Mouse (Mus musculus) 3T3-L1 (cell line): ENCODE measurements around the gene Vmn2r3.
"Not testable (repeated sequence)": the region's sequence is repeated elsewhere in the genome, so short reads cannot be mapped to it uniquely, and the experiment has no call there.

Experiments
- DNase-seq: peaks from one replicate; pipeline ENCODE4 v3.0.0-alpha.2; 2015; ENCODE audit warnings: low read depth, low spot score

The Vmn2r3 gene

DNA sequence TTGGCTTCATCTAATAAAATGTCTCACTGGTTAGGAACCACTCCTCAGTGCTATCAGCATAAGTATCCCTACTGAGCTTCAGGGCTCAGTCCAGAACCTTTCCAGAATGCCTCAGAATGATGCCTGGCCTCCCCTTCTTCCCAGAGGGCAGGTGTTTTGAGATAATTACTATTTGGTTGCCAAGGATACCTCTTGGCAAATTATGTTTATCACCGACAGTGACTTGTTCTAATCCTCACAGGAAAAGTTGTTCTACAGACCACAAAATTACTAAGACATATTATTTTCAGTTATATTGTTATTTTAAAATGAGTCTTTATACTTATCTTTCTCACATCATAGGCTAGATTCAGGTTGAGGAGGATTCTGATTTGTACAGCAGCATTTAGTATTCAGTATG, at the start of gene Vmn2r3:
Gene Vmn2r3, minus strand, starts transcription at position 101 of the 400 bp plus-strand sequence.
- DNase-seq = no peak

DNA sequence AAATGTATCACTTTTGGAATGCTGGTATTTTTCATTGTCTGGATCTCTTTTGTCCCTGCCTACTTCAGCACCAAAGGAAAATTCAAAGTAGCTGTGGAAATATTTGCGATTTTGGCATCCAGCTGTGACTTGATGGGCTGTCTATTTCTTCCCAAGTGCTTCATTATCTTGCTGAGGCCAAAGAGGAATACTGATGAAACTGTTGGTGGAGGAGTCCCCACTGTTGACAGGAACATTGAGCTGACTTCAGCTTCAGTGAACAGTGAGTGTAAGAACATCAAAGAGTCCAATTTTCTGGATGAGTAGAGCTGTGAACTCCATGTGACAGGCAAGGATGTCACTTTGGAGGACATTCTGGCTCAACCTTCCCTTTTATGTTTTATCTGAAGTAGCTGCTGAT, 43.0 kb upstream of the Vmn2r3 start:
- no peak for DNase-seq

DNA sequence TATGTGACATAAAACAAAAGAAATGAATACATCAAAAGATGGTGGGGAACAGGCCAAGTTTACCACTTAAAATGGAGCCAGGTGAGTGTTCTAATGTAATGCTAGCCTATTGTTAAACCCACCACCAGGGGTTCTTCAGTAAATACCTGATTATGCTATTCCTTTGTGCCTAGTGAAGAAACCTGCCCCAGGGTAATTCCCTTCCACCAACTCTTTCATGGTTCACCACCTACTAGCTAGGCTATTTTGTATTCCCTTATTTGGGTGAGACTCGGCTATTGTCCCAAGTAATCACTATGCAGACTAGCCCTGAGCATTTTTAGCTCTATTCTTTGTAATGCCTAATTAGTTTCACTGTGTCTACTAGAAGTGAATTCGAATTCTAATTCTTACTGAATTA, 32.3 kb upstream of the Vmn2r3 start:
- no peak for DNase-seq

DNA sequence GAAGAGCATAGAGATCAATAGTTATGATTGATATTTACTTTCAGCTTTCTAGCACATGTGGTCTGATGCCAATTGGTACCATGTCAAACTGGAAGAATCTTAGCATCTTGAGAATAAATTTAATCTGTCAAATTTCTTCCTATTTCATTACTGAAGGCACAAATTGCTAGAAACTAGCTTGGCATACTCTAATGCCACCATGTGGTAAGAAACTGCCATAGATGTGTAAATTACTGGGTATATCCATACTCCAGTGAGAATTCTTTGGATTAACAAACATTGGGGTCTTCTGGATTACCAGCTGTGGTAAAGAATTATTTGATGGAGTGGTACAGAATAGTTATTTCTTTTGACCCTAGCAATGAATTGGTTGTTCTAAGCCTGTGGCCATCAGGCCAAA, 17.3 kb upstream of the Vmn2r3 start:
- DNase-seq = no peak

DNA sequence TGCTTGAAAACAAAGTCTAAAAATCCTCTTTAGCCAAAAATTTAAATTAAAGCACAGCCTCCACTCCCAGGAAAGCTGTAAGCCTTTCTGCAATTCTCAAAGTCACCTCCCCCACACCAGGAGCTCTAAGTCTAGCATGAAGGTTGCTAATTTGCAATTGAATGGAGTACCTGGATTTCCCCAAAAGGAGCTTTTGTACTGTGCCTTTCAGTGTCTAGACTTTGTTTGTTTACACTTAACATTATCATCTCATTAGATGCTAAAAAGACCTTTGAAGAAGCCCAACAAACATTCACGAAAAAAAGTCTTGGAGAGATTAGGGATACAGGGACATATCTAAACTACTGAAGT, 23.8 kb downstream of the Vmn2r3 start:
- DNase-seq = no peak

DNA sequence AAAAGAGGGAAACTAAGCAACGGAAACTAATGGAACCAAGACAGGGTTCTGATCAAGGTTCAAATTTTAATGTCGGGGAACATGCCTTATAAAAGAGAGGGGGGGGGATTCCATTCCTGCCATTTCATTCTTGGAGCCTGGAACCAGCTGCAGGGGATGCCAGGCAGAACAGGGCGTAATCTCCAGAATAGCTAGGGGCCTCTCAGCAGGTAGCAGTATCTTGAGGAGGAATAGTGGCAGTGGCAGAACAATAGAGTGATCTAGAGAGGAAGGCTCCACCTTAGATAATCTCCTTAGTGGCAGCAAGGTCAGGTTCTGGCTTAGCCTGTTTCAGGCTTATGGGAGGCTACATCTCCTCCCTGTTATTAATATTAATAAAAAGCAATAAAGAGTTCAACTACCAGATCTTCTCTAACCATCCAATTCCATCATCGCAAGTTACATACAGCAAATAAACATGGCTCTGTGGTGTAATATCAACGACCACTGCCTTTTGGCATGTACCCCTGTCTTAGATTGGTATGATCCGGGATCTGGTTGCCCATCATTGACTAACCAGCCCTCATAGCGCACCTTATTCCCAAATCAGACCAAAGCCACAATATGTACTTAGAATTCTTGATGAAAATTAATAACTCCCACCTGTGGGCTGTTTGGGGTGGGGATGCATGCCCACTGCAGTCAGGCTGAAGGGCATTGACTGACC, 24.3 kb downstream of the Vmn2r3 start:
- not testable (repeated sequence) for DNase-seq

DNA sequence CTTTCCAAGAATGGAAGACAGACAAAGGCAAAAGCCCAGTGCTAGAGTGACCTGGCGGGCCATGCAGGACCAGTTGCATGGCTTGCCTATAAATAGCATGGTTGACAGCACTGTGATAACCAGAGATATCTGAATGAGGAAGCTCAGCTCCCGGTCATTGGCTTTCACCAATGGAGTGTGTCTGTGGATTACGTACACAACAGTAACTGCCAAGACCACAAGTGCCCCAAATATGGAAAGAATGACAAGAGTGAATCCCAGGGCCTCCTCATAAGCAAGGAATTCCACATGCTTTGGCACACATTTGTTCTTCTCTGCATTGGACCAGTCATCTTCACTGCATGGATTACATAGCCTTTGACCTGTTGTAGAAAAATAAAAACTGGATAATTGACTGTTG, 29.9 kb downstream of the Vmn2r3 start:
- no peak for DNase-seq

DNA sequence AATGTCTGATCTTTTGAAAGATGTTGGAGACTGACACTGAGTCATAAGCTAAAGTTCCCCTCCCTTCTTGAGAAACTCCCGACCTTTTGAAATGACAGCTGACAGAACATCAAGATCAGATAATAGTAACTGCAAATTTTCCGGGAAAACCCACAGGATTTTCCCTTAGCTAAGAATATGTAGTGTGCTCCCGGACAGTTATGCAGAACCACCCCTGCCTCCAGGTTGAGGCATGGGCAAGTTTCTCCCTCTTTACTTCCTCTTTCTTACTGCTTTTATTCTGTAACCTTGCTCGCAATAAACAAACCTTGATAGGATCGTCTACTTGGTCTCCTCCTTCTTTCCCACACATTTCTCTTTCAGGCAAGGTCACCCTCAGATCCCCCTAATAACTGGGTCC, 37.9 kb downstream of the Vmn2r3 start:
- DNase-seq = peak; percentile 16

DNA sequence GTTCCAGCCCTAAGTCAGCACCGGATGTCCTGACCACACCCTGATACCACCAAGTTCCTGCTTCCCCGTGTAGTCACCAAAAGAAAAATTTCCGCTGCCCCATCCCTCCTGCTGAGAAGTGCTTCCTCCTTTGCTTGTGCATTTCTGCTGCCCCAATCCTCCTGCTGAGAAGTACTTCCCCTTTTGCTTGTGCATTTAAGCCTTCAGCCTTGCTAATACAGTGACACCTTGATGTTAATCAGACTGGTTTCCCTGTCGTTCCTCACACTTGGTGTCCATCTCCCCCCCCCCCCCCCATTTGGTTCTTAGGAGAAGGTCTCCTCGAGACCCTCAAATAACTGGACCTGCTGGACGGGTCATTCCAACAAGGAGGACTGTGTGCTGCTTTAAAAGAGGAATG, 39.0 kb downstream of the Vmn2r3 start:
- not testable (repeated sequence) for DNase-seq

DNA sequence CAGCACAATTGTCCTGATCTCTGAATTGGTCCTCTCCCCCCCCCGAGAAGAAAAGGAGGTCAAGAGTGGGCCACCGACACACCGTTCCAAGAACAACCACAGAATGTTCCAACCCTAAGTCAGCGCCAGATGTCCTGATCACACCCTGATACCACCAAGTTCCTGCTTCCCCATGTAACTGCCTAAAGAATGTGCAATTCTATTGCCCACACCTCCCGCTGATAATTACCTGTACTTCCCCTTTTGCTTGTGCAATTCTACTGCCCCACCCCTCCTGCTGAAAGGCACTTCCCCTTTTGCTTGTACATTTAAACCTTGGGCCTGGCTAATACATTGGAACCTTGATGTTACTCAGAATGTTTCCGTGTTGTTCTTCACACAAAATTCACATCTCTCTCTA, 54.0 kb downstream of the Vmn2r3 start:
- not testable (repeated sequence) for DNase-seq

DNA sequence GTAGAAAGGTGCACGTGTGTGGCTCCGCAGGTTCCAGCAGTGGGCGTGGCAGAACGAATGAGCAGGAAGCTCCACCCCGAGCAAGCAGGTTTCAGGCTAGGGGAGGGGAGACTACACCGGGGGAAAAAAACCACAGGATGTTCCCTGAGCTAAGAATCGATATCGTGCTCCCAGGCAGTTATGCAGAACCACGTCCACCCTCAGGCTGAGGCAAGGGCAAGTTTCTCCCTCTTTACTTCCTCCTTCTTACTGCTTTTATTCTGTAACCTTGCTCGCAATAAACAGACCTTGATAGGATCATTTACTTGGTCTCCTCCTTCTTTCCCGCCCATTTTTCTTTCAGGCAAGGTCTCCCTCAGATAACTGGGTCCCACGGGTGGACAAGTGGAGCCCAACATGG, 55.9 kb downstream of the Vmn2r3 start:
- not testable (repeated sequence) for DNase-seq

DNA sequence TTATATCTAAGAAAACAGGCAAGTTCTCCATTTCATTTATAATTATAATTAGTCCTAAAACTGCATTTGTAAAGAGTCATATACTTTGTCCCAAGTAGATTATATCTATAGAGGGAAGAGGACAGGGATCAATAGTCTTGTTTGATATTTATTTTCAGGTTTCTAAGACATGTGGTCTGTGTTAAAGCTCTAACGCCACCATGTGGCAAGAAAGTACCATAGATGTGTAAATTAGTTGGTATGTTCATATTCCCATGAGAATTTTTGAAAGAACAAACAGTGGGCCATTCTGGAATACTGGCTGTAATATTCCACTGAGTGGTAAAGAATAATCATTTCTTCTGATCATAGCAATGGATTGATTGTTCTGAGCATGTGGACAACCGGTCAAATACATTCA, 62.3 kb downstream of the Vmn2r3 start:
- no peak for DNase-seq
